Mouse (Mus musculus) thymus, adult 2 months (tissue): ENCODE measurements at regions not wholly inside any gene's neighbourhood (a gene's known extent, or its start where the extent isn't known, plus 50 kb on each side); places are given as distances from the start of the nearest gene placed in this dataset.
"Not testable (repeated sequence)": the region's sequence is repeated elsewhere in the genome, so short reads cannot be mapped to it uniquely, and the experiment has no call there.

Source experiments
- DNase-seq: peaks from one replicate; pipeline ENCODE4 v3.0.0; 2021
- H3K27ac ChIP-seq: fragments of 200-500 bp; 2 replicates; pipeline ENCODE4 v1.5.1; 2012; ENCODE audit warnings: low read length, control low read depth; ENCODE audit not compliant: control insufficient read depth, insufficient read depth
- H3K27me3 ChIP-seq: fragments of 200-500 bp; 2 replicates; pipeline ENCODE4 v1.6.1; 2012; ENCODE audit warnings: mild to moderate bottlenecking, low read length, moderate library complexity, mixed read lengths; ENCODE audit not compliant: control insufficient read depth, insufficient read depth
- H3K36me3 ChIP-seq: fragments of 200-500 bp; 2 replicates; pipeline ENCODE4 v1.6.1; 2012; ENCODE audit warnings: mild to moderate bottlenecking, low read length, moderate library complexity; ENCODE audit not compliant: control insufficient read depth, insufficient read depth
- H3K4me1 ChIP-seq: fragments of 200-500 bp; replicated peaks from 2 replicates; pipeline ENCODE4 v1.6.1; 2012; ENCODE audit warnings: low read length; ENCODE audit not compliant: control insufficient read depth, insufficient read depth
- H3K4me3 ChIP-seq: fragments of 200-500 bp; 2 replicates; pipeline ENCODE4 v1.5.1; 2012; ENCODE audit warnings: mild to moderate bottlenecking, low read length, control low read depth, moderate library complexity; ENCODE audit not compliant: control insufficient read depth, insufficient read depth
- CTCF ChIP-seq: fragments of 200-500 bp; IDR thresholded peaks from 2 replicates; pipeline ENCODE4 v1.5.1; 2012; ENCODE audit warnings: mild to moderate bottlenecking, control low read depth, low read length, moderate library complexity, borderline replicate concordance; ENCODE audit not compliant: control insufficient read depth, poor library complexity, insufficient read depth; ENCODE audit errors: extremely low read depth
- POLR2A ChIP-seq: fragments of 200-500 bp; IDR thresholded peaks from 2 replicates; pipeline ENCODE4 v1.6.1; 2012; ENCODE audit warnings: mild to moderate bottlenecking, low read length, control low read depth, moderate library complexity; ENCODE audit not compliant: control insufficient read depth, poor library complexity, insufficient read depth; ENCODE audit errors: extremely low read depth
- WGBS: fragments of 180-500 bp; shearing (Covaris S2); methylation state at CpG from one replicate; pipeline ENCODE4 v1.1.7; 2018; 5-methylcytosine and 5-hydroxymethylcytosine counted together

DNA sequence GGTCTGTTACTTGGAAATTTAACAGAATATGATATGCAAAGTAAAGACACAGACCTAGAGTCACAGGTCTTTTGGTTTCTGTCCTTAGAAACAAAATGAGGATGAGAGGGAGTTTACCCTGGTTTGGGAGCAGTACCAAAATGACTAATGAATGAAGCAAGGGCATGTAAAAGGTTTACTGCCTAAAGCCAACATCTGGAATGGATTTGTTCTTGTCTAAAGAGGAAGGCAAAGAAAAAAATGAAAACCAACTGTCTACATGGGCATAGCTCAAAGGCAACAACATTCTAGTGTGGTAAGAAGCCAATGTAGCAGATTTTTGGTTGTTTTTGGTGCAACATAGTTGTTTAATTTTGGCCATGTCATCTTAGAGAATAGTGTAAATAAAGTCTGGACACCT, 203.5 kb upstream of the Diaph2 start:
- TF ChIP-seq CTCF (no peak), POLR2A (no peak)

DNA sequence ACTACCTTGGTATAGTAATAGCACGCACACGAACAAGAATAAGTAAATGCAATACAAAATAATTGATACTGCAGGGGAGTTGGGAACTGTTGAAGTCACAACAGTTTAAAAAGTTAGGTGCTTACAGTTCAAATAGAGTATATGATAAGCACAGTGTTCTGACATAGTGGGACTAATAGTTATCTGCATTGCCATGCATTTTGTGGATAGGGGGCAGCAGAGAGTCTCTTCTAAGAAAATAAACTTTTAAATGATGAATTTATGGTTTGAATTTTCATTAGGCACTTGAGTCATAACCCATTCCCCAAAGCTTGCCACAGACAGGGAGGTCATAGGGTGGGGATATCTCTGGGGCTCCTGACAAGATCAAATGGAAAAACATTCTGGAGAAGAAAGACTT, 201.9 kb upstream of the Diaph2 start:
- Histone ChIP-seq H3K36me3 (no peaks in the 10 kb centered on the region), H3K27me3 (no peaks in the 10 kb centered on the region), H3K4me3 (no peak overlapping the region), H3K27ac (no peak overlapping the region), H3K4me1 (no peaks in the 10 kb centered on the region)
- WGBS, result 91% methylated on average over 2 of the region's 2 CpGs
- TF ChIP-seq POLR2A, result no peak
- TF ChIP-seq CTCF, result no peak
- no peak for DNase-seq

More for the DNA sequence above, 203.5 kb upstream of the Diaph2 start:
- H3K27me3 ChIP-seq, result no peaks in the 10 kb centered on the region
- H3K27ac ChIP-seq, result no peak overlapping the region
- H3K36me3 ChIP-seq, result no peaks in the 10 kb centered on the region
- no peak overlapping the region for H3K4me3 ChIP-seq
- DNase-seq, result no peak
- H3K4me1 ChIP-seq, result no peaks in the 10 kb centered on the region

DNA sequence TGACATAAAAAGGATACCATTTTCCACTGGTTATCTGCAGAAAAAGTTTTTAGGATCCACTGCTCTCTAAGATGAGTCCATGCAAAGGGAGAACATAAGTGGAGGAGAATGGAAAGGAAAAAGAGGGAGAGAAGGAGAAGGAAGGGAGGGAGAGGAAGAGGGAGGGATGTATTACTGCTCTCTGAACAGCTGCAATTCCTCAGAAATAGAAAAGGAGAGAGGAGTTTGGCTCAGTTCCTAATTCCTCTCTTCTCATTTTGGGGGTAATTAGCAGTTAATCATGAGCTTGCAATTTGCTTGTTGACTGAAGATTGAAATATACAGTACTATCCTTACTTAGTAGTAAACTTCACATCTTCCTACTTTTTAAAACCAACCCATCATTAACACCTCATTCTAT, 193.5 kb upstream of the Diaph2 start:
- Histone ChIP-seq H3K4me3 (no peak overlapping the region), H3K27ac (no peak overlapping the region), H3K27me3 (no peaks in the 10 kb centered on the region), H3K36me3 (no peaks in the 10 kb centered on the region), H3K4me1 (no peaks in the 10 kb centered on the region)
- TF ChIP-seq POLR2A (no peak), CTCF (no peak)
- no peak for DNase-seq

DNA sequence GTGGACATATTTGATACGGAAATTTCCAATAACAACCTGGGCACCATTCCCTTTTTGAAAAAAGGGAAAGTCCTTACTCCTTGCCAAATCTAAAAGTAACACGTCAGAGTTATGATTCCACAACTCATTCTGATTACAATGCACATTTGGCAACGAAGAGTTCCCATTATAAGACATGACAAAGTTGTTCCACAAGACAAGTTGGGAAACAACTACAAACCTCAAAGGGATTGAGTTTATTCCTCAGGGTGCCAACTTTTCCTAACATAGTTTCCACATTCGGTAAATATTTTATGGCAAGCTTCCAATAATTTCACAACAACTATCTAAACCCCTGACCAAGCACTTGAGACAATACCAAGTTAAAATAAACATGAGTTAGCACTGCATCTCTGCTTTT, 150.1 kb upstream of the Diaph2 start:
- no peak for TF ChIP-seq CTCF
- TF ChIP-seq POLR2A, result no peak
- no peak overlapping the region for H3K27ac ChIP-seq
- WGBS, result 92% methylated on average over 4 of the region's 4 CpGs
- H3K4me1 ChIP-seq, result no peaks in the 10 kb centered on the region
- no peaks in the 10 kb centered on the region for H3K27me3 ChIP-seq
- H3K36me3 ChIP-seq, result no peaks in the 10 kb centered on the region
- H3K4me3 ChIP-seq, result no peak overlapping the region
- no peak for DNase-seq

DNA sequence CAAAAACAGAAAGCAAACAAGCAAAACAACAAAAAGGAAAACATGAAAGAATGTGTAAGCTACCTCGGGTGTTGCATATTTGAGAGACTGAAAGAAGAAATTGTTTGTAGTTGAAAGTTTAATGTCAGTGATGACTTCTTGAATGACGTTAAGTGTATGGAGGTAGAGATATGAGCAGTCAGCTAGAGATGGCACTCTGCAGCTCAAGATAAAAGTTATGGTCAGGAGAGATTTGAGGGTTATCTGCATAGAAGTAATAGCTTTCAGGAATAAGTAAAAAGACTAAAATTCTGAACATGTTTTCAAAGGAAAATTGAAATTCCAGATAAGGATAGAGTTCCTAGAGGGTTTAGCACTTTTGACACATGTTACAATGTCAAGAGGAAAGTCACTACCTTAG, 141.7 kb upstream of the Diaph2 start:
- Histone ChIP-seq H3K4me3 (no peak overlapping the region), H3K27me3 (no peaks in the 10 kb centered on the region), H3K27ac (no peak overlapping the region), H3K36me3 (no peaks in the 10 kb centered on the region), H3K4me1 (no peaks in the 10 kb centered on the region)
- 84% methylated on average over 2 of the region's 2 CpGs for WGBS
- no peak for TF ChIP-seq POLR2A
- no peak for TF ChIP-seq CTCF
- no peak for DNase-seq

DNA sequence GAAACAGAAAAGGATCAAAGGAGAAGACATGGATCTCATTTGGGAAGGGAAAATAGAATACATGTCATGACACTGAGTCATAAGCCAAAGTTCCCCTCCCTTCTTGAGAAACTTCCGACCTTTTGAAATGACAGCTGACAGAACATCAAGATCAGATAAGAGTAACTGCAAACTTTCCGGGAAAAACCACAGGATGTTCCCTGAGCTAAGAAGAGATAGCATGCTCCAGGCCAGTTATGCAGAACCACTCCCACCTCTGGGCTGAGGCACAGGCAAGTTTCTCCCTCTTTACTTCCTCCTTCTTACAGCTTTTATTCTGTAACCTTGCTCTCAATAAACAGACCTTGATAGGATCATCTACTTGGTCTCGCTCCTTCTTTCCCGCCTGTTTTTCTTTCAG, 138.0 kb upstream of the Diaph2 start:
- not testable (repeated sequence) for DNase-seq, H3K27me3 ChIP-seq, H3K36me3 ChIP-seq, H3K4me3 ChIP-seq, H3K4me1 ChIP-seq, H3K27ac ChIP-seq
- 54% methylated on average over 4 of the region's 4 CpGs for WGBS

DNA sequence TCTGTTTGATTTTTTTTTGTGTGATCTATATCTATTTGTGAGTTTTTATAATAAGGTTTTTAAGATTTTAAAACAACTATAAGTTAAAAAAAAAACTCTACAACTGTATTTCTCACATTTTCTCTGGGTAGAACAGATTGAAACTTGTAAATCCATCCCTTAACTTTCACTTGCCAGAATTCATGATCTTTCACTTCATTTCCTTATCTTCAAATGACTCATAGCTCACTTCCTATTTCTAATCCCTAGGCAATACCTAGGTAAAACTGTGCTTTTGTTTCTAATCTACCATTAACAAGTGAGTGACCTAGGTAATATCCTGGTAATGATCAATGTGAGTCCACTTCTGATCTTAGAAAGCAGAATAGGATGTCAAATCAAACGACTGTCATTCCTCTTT, 112.5 kb upstream of the Diaph2 start:
- DNase-seq, result no peak
- no peaks in the 10 kb centered on the region for H3K27me3 ChIP-seq
- WGBS, result 42% methylated on average over 1 of the region's 1 CpGs
- TF ChIP-seq CTCF (no peak), POLR2A (no peak)
- no peak overlapping the region for H3K4me3 ChIP-seq
- no peaks in the 10 kb centered on the region for H3K4me1 ChIP-seq
- no peak overlapping the region for H3K27ac ChIP-seq
- no peaks in the 10 kb centered on the region for H3K36me3 ChIP-seq
